8 mouse cellular contexts compared by ENCODE assay signal in genomic region chr4:109165521-109166173, GRCm38 (mm10). TPM values are rescaled to one million over a fixed set of nuclear protein-coding genes. Genes with fewer than 3 reads are reported as not detected.
A peak's percentile ranks its signal among the peaks of the same experiment; 100 is the strongest.
DNase-seq lines count a peak whose midpoint lies in the region; ATAC-seq lines count a peak whose summit lies in the region.

No protein-coding gene starts in this region.

- peak; percentile 78 for DNase-seq in liver
- peak; percentile 86 to 92 for DNase-seq in cerebellum, postnatal 25 days
- DNase-seq in gastrocnemius, adult 8-10 months (ENCODE audit: low spot score in 2 of 2) = peak; percentile 87 to 88
- DNase-seq in kidney, adult 9 months = peak; percentile 92
- DNase-seq in limb, embryonic 11.5 days (ENCODE audit: low spot score) = peak; percentile 85
- DNase-seq in natural killer cell, adult 2 months (ENCODE audit: low spot score in 2 of 2) = peak; percentile 41 to 68
- DNase-seq in testis, postnatal 10 days (ENCODE audit: low spot score) = peak; percentile 93

- no peaks in the 10 kb centered on the region for H3K4me1 ChIP-seq in liver, embryonic 12.5 days
- H3K4me1 ChIP-seq in limb, embryonic 11.5 days (ENCODE audit: control insufficient read depth, insufficient read depth, low read length) = no peaks in the 10 kb centered on the region

- no peak overlapping the region for H3K4me2 ChIP-seq in liver, embryonic 12.5 days
- no peak overlapping the region for H3K4me2 ChIP-seq in limb, embryonic 11.5 days (ENCODE audit: low read depth, severe bottlenecking)

- no peaks in the 10 kb centered on the region for H3K27me3 ChIP-seq in liver, embryonic 12.5 days (replicated peaks)
- no peaks in the 10 kb centered on the region for H3K27me3 ChIP-seq in limb, embryonic 11.5 days (ENCODE audit: control insufficient read depth, insufficient read depth, low read length)

- no peak for ATAC-seq in liver, embryonic 12.5 days
- no peak for ATAC-seq in limb, embryonic 11.5 days (ENCODE audit: insufficient number of reproducible peaks, low FRiP score, low TSS enrichment, low read depth)

- no peaks in the 10 kb centered on the region for H3K9me3 ChIP-seq in liver, embryonic 12.5 days (replicated peaks)
- no peaks in the 10 kb centered on the region for H3K9me3 ChIP-seq in limb, embryonic 11.5 days (ENCODE audit: control insufficient read depth, low read length)

- 25% methylated on average over 12 of the region's 12 CpGs for WGBS in liver, embryonic 12.5 days (ENCODE audit: insufficient replicate concordance)
- 37% methylated on average over 12 of the region's 12 CpGs for WGBS in limb, embryonic 11.5 days

- H3K9ac ChIP-seq in liver, embryonic 12.5 days = no peak overlapping the region
- no peak overlapping the region for H3K9ac ChIP-seq in limb, embryonic 11.5 days (ENCODE audit: low read length)

- no peak overlapping the region for H3K27ac ChIP-seq in liver, embryonic 12.5 days
- no peak overlapping the region for H3K27ac ChIP-seq in limb, embryonic 11.5 days (replicated peaks; ENCODE audit: low read depth, low read length)

- H3K36me3 ChIP-seq in liver, embryonic 12.5 days = no peaks in the 10 kb centered on the region
- H3K36me3 ChIP-seq in limb, embryonic 11.5 days (ENCODE audit: control insufficient read depth, insufficient read depth, low read length) = no peaks in the 10 kb centered on the region

- no peak overlapping the region for H3K4me3 ChIP-seq in liver, embryonic 12.5 days
- H3K4me3 ChIP-seq in limb, embryonic 11.5 days (ENCODE audit: low read depth, low read length) = no peak overlapping the region

RNA-seq across cellular contexts. Expression of gene Osbpl9, which starts 36.4 kb away (rescaled TPM):
- 32.8 and 33.3 TPM in 2 replicates for polyA plus RNA-seq in liver, embryonic 12.5 days (2016; fragmentation: Nextera tagmentation; extraction: Ambion mirVana)
- total RNA-seq in gastrocnemius, adult 8-10 months (2022) = 100 to 1,000 TPM in 1 of 4 experiments, 10 to 100 TPM in 3; 95.4 to 108 (median 97.7) TPM
- polyA plus RNA-seq in limb, embryonic 11.5 days (2014; fragmentation: Nextera tagmentation; extraction: Ambion mirVana) = 71.9 and 75.5 TPM in 2 replicates
